Mouse (Mus musculus): ENCODE data around the gene Tmem54. TPM values are rescaled to one million over a fixed set of nuclear protein-coding genes. Genes with fewer than 3 reads are reported as not detected.

Tmem54 gene
- polyA plus RNA-seq, 1 experiment from 2014 or later = 27.5 TPM

DNA sequence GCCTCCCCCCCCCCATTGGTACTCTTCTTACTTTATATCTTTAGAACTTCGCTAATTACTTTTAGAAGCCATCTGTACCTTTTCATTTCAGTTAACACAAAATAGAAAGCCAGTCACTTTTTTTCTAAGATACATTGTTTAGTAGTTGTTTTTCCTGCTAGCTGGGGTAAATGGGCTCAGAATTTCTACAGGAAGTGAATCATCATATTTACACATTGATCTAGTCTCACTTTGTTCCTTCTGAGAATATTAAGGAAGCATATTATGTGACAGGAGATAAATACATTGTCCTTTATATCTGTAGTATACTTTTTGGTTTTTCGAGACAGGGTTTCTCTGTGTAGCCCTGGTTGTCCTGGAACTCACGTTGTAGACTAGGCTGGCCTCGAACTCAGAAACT is 36.5 kb upstream of the Tmem54 start:
- H3K4me1 ChIP-seq = peaks cover 3% of the 10 kb centered on the region; the same call in 1 of the 2 replicates
- H3K4me2 ChIP-seq = no peak overlapping the region
- no peak overlapping the region for H3K27ac ChIP-seq
- H3K36me3 ChIP-seq = no peaks in the 10 kb centered on the region; the same call in 1 of the 2 replicates
- H3K9ac ChIP-seq = no peak overlapping the region
- H3K9me3 ChIP-seq = no peaks in the 10 kb centered on the region
- no peaks in the 10 kb centered on the region for H3K27me3 ChIP-seq
- no peak for ATAC-seq (ENCODE audit: insufficient number of reproducible peaks, low FRiP score, low TSS enrichment, low read depth)
- no peak overlapping the region for H3K4me3 ChIP-seq
- WGBS = 93% methylated on average over 4 of the region's 4 CpGs

- Histone ChIP-seq H3K9me3 (no peaks in the 10 kb centered on the region), H3K9ac (no peak overlapping the region), H3K4me2 (no peak overlapping the region), H3K27ac (no peak overlapping the region), H3K4me1 (peaks cover 7% of the 10 kb centered on the region; the same call in 1 of the 2 replicates), H3K4me3 (no peak overlapping the region), H3K27me3 (no peaks in the 10 kb centered on the region), H3K36me3 (peaks cover 68% of the 10 kb centered on the region)
- ATAC-seq (ENCODE audit: insufficient number of reproducible peaks, low FRiP score, low TSS enrichment, low read depth) = no peak
- 97% methylated on average over 9 of the region's 9 CpGs for WGBS
Measured at GRCm38 (mm10) chr4:129079126-129079525, 26.2 kb upstream of the Tmem54 start.

DNA sequence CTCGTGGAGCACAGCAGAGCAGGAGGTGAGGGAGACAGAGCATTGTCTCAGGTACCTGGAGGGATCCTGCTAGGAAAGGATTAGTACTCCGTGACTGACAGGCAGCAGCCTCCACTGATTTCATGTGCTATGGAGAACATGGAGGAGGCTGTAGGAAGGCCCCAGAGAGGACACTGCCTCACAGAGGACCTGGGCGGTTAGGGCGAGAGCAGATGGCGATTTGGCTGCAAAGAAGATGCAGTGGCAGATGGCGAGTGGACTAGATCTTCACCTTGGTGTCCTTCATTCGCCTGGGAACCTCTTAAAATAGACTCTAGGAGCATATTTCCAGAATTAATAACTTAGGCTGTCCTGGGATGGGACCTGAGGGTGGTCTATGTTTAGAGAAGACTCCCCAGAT is 24.3 kb upstream of the Tmem54 start:
- Histone ChIP-seq H3K9me3 (no peaks in the 10 kb centered on the region), H3K27me3 (no peaks in the 10 kb centered on the region), H3K27ac (no peak overlapping the region), H3K36me3 (peaks cover 70% of the 10 kb centered on the region), H3K4me3 (no peak overlapping the region), H3K9ac (no peak overlapping the region), H3K4me1 (peaks cover 7% of the 10 kb centered on the region; the same call in 1 of the 2 replicates), H3K4me2 (no peak overlapping the region)
- WGBS = 81% methylated on average over 7 of the region's 7 CpGs
- ATAC-seq (ENCODE audit: insufficient number of reproducible peaks, low FRiP score, low TSS enrichment, low read depth) = no peak

DNA sequence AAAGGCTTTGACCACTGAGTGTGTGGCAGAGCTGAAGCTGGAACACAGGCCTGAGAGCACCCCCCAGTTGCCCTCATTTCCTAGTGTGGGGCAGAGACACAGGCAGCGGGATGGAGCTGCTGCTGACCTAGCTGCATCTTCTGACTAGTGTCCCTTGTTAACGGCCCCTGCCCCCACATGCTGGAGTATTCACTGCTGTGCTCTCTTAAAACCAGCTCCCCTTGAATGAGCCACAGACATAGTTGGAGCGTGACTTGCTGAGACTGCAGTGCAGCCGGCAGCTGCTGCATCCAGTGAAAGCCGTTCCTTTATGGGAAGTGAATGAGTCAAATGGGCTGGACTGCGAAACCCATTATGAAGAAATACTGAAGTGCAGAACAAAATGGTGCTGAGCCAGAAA is 23.8 kb upstream of the Tmem54 start:
- Histone ChIP-seq H3K27me3 (no peaks in the 10 kb centered on the region), H3K4me3 (no peak overlapping the region), H3K27ac (no peak overlapping the region), H3K36me3 (peaks cover 65% of the 10 kb centered on the region), H3K4me1 (peaks cover 7% of the 10 kb centered on the region; the same call in 1 of the 2 replicates), H3K9ac (no peak overlapping the region), H3K9me3 (no peaks in the 10 kb centered on the region), H3K4me2 (no peak overlapping the region)
- 73% methylated on average over 6 of the region's 6 CpGs for WGBS
- no peak for ATAC-seq (ENCODE audit: insufficient number of reproducible peaks, low FRiP score, low TSS enrichment, low read depth)

- Histone ChIP-seq H3K4me1 (peaks cover 7% of the 10 kb centered on the region; the same call in 1 of the 2 replicates), H3K9ac (no peak overlapping the region), H3K4me2 (no peak overlapping the region), H3K27ac (no peak overlapping the region), H3K27me3 (no peaks in the 10 kb centered on the region), H3K9me3 (no peaks in the 10 kb centered on the region), H3K4me3 (no peak overlapping the region), H3K36me3 (peaks cover 61% of the 10 kb centered on the region)
- no peak for ATAC-seq (ENCODE audit: insufficient number of reproducible peaks, low FRiP score, low TSS enrichment, low read depth)
- WGBS = 72% methylated on average over 3 of the region's 3 CpGs
Measured at GRCm38 (mm10) chr4:129081939-129082338, 23.4 kb upstream of the Tmem54 start.

GRCm38 (mm10) chr4:129082379-129083115 is 22.8 kb upstream of the Tmem54 start:
- 40% methylated on average over 10 of the region's 10 CpGs for WGBS
- ATAC-seq (ENCODE audit: insufficient number of reproducible peaks, low FRiP score, low TSS enrichment, low read depth) = no peak
- no peaks in the 10 kb centered on the region for H3K9me3 ChIP-seq
- H3K4me3 ChIP-seq = no peak overlapping the region
- H3K27ac ChIP-seq = no peak overlapping the region
- H3K36me3 ChIP-seq = peaks cover 58% of the 10 kb centered on the region
- no peaks in the 10 kb centered on the region for H3K27me3 ChIP-seq
- no peak overlapping the region for H3K4me2 ChIP-seq
- peaks cover 7% of the 10 kb centered on the region; the same call in 1 of the 2 replicates for H3K4me1 ChIP-seq
- no peak overlapping the region for H3K9ac ChIP-seq

DNA sequence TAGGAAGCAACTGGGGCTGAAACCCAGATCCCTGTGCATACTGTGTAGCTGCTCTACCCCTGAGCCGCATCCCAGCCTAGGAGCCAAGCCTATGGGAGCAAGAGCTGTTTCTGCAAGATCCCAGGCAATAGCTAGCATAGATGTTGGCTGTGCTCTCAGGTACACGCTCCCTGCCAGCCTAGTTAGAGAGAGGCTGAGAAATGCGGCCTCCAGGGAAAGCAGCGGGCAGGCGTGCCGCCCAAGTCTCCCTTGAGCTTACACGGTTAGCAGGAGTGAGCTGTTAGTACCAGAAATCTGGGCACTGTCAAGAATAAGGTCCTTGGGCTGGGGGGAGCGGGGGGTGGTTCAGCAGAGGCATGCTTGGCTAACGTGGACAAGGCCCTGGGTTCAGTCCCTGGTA is 20.5 kb upstream of the Tmem54 start:
- no peak for ATAC-seq (ENCODE audit: insufficient number of reproducible peaks, low FRiP score, low TSS enrichment, low read depth)
- WGBS = 88% methylated on average over 9 of the region's 9 CpGs
- H3K9me3 ChIP-seq = no peaks in the 10 kb centered on the region
- H3K9ac ChIP-seq = no peak overlapping the region
- H3K27me3 ChIP-seq = no peaks in the 10 kb centered on the region
- no peak overlapping the region for H3K4me2 ChIP-seq
- peaks cover 7% of the 10 kb centered on the region; the same call in 1 of the 2 replicates for H3K4me1 ChIP-seq
- peaks cover 35% of the 10 kb centered on the region for H3K36me3 ChIP-seq
- no peak overlapping the region for H3K27ac ChIP-seq
- no peak overlapping the region for H3K4me3 ChIP-seq

GRCm38 (mm10) chr4:129086078-129086477 is 19.3 kb upstream of the Tmem54 start:
- WGBS = 30% methylated on average over 8 of the region's 8 CpGs
- no peak overlapping the region for H3K27ac ChIP-seq
- H3K27me3 ChIP-seq = no peaks in the 10 kb centered on the region
- H3K4me1 ChIP-seq = peaks cover 7% of the 10 kb centered on the region; the same call in 1 of the 2 replicates
- ATAC-seq (ENCODE audit: insufficient number of reproducible peaks, low FRiP score, low TSS enrichment, low read depth) = no peak
- H3K36me3 ChIP-seq = peaks cover 27% of the 10 kb centered on the region
- no peak overlapping the region for H3K9ac ChIP-seq
- H3K4me2 ChIP-seq = no peak overlapping the region
- no peak overlapping the region for H3K4me3 ChIP-seq
- H3K9me3 ChIP-seq = no peaks in the 10 kb centered on the region

- 41% methylated on average over 5 of the region's 5 CpGs for WGBS
- no peak overlapping the region for H3K4me2 ChIP-seq
Measured at GRCm38 (mm10) chr4:129087850-129088249, 17.5 kb upstream of the Tmem54 start.

DNA sequence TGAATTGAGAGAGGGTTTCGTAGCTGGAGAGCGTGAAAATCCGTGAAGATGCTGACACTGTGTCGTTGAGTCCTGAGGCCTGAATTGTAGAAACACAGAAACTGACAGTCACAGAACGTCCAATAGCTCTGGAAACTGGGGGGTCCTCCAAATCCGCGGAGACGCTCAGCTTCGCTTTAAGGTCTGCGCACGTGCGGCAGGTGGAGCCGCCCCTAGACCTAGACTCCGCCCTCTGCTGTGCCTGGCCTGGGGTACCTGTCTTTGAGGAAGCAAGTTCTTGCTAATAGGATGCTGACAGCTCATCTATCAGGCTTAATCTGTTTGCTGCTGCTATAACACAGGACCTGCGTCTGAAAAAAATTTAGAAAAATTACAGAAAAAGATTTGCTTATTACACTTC is 10.1 kb upstream of the Tmem54 start:
- Histone ChIP-seq H3K4me3 (no peak overlapping the region), H3K9me3 (no peaks in the 10 kb centered on the region), H3K36me3 (no peaks in the 10 kb centered on the region), H3K27ac (no peak overlapping the region), H3K9ac (no peak overlapping the region), H3K4me2 (no peak overlapping the region; the same call in 1 of the 2 replicates), H3K27me3 (peaks cover 5% of the 10 kb centered on the region; the same call in 1 of the 2 replicates), H3K4me1 (no peaks in the 10 kb centered on the region)
- ATAC-seq (ENCODE audit: insufficient number of reproducible peaks, low FRiP score, low TSS enrichment, low read depth) = no peak
- WGBS = 23% methylated on average over 15 of the region's 15 CpGs

More at GRCm38 (mm10) chr4:129087850-129088249, 17.5 kb upstream of the Tmem54 start:
- no peak for ATAC-seq (ENCODE audit: insufficient number of reproducible peaks, low FRiP score, low TSS enrichment, low read depth)
- Histone ChIP-seq H3K4me1 (no peaks in the 10 kb centered on the region), H3K9ac (no peak overlapping the region), H3K27ac (no peak overlapping the region), H3K9me3 (no peaks in the 10 kb centered on the region), H3K27me3 (no peaks in the 10 kb centered on the region), H3K4me3 (no peak overlapping the region), H3K36me3 (peaks cover 17% of the 10 kb centered on the region)

- Histone ChIP-seq H3K4me1 (no peaks in the 10 kb centered on the region), H3K9ac (no peak overlapping the region), H3K36me3 (no peaks in the 10 kb centered on the region), H3K9me3 (no peaks in the 10 kb centered on the region), H3K4me3 (no peak overlapping the region), H3K27ac (no peak overlapping the region), H3K27me3 (peaks cover 5% of the 10 kb centered on the region; the same call in 1 of the 2 replicates), H3K4me2 (no peak overlapping the region)
- no peak for ATAC-seq (ENCODE audit: insufficient number of reproducible peaks, low FRiP score, low TSS enrichment, low read depth)
- WGBS = 73% methylated on average over 7 of the region's 7 CpGs
Measured at GRCm38 (mm10) chr4:129097006-129097405, 8.3 kb upstream of the Tmem54 start.

DNA sequence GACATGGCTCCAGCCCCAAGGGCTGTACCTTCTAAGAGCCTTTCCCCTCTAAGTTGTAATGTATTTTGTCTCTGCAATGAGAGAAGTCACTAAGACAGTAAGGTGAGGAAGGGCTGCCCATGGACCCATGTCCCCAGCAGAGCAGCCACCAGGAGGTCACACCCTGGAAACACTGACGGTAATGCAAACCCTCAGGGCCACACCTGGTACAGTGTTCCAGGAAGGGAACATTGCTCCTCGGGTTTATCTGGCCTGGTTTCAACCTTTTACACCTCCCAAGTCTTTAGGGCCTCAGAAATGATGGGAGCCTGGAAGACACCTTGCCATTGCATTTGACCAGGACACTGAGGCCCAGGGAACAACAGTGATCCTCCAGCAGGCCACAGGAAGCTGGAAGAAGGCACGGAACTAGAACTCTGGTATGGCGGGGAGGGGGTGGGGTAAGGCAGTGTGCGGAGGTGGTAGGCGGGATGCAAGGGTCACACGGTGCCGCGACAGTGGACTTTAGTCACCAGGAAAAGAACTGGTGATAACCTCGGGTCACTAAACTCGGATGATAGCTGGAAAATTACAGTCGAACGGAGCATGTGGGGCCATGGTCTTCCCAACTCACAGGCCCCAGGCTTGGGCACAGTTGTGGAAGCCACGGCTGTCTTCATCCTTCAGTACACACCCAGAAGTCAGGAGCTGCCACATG is 3.1 kb upstream of the Tmem54 start:
- H3K27me3 ChIP-seq = peaks cover 37% of the 10 kb centered on the region

More for the DNA sequence above, 3.1 kb upstream of the Tmem54 start:
- no peaks in the 10 kb centered on the region for H3K9me3 ChIP-seq
- H3K4me2 ChIP-seq = no peak overlapping the region
- 76% methylated on average over 14 of the region's 14 CpGs for WGBS
- H3K36me3 ChIP-seq = no peaks in the 10 kb centered on the region
- no peak overlapping the region for H3K4me3 ChIP-seq
- peaks cover 10% of the 10 kb centered on the region for H3K4me1 ChIP-seq
- no peak overlapping the region for H3K27ac ChIP-seq
- no peak for ATAC-seq (ENCODE audit: insufficient number of reproducible peaks, low FRiP score, low TSS enrichment, low read depth)
- H3K9ac ChIP-seq = no peak overlapping the region

All from limb, embryonic 15.5 days (tissue).